Mouse (Mus musculus): ENCODE data around the gene Cyp2e1. TPM values are rescaled to one million over a fixed set of nuclear protein-coding genes. Genes with fewer than 3 reads are reported as not detected.
"Not testable (repeated sequence)": the region's sequence is repeated elsewhere in the genome, so short reads cannot be mapped to it uniquely, and the experiment has no call there.

Cyp2e1 gene
- not detected in 2 replicates for polyA plus RNA-seq (2015; fragmentation: Nextera tagmentation; extraction: Ambion mirVana)

- Histone ChIP-seq H3K27ac (replicated peaks) (no peak within 1 kb of the TSS), H3K36me3 (no peaks in the 10 kb centered on the region), H3K4me2 (no peak within 1 kb of the TSS), H3K9ac (no peak within 1 kb of the TSS), H3K27me3 (no peaks in the 10 kb centered on the region), H3K4me3 (no peak within 1 kb of the TSS), H3K4me1 (replicated peaks) (no peaks in the 10 kb centered on the region), H3K9me3 (no peaks in the 10 kb centered on the region)
- no peak for ATAC-seq (ENCODE audit: low FRiP score, low read depth)
- 89% methylated on average over 7 of the region's 7 CpGs for WGBS
Measured at GRCm38 (mm10) chr7:140763447-140764020, at the start of gene Cyp2e1. Gene Cyp2e1, plus strand, starts transcription at chr7:140763739.

- no peak for ATAC-seq (ENCODE audit: low FRiP score, low read depth)
- no peaks in the 10 kb centered on the region for H3K36me3 ChIP-seq
- no peaks in the 10 kb centered on the region for H3K4me1 ChIP-seq (replicated peaks)
- no peak overlapping the region for H3K4me3 ChIP-seq
- H3K9me3 ChIP-seq = no peaks in the 10 kb centered on the region
- no peaks in the 10 kb centered on the region for H3K27me3 ChIP-seq
- H3K27ac ChIP-seq (replicated peaks) = no peak overlapping the region
- H3K9ac ChIP-seq = no peak overlapping the region
- no peak overlapping the region for H3K4me2 ChIP-seq
- 87% methylated on average over 7 of the region's 7 CpGs for WGBS
Measured at GRCm38 (mm10) chr7:140717155-140718055, 46.1 kb upstream of the Cyp2e1 start.

GRCm38 (mm10) chr7:140721095-140721494 lies 42.4 kb upstream of the Cyp2e1 start:
- Histone ChIP-seq H3K36me3 (no peaks in the 10 kb centered on the region), H3K4me1 (replicated peaks) (no peaks in the 10 kb centered on the region), H3K4me3 (no peak overlapping the region), H3K9me3 (no peaks in the 10 kb centered on the region), H3K27me3 (no peaks in the 10 kb centered on the region), H3K27ac (replicated peaks) (no peak overlapping the region), H3K4me2 (no peak overlapping the region), H3K9ac (no peak overlapping the region)
- 87% methylated on average over 6 of the region's 6 CpGs for WGBS
- ATAC-seq (ENCODE audit: low FRiP score, low read depth) = no peak

DNA sequence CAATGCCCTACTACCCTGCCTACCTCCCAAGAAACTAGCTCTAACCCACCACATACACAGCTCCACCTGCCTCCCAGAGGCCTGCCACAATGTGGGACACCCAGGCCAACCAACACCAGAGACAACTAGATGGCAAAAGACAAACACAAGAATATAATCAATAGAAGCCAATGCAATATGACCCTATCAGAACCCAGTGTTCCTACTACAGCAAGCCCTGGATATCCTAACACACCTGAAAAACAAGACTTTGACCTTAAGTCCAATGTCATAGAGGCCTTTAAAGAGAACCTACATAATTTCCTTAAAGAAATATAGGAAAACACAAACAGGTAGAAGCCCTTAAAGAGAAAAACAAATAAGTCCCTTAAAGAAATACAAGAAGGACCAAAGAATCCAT lies 38.0 kb upstream of the Cyp2e1 start:
- no peaks in the 10 kb centered on the region for H3K36me3 ChIP-seq
- no peak for ATAC-seq (ENCODE audit: low FRiP score, low read depth)

DNA sequence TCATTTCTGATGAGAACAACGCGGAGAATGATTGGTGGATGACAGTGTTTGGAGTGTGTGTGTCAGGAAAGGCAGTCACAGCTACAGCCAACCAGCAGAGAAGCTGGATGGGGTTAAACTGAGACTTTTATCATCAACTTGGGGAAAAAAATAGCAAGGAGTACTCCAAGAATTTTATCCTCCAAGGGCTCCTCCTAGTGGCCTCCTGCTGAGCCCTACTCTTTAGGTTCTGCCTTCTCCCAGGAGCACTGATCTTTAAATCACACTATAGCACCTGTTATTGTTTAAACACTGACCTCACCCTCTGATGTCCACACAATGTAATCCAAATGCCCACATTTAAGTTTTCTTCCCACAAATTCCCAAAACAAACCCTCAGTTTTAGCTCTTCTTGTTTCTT lies 30.4 kb upstream of the Cyp2e1 start:
- Histone ChIP-seq H3K27me3 (no peaks in the 10 kb centered on the region), H3K4me3 (no peak overlapping the region), H3K27ac (replicated peaks) (no peak overlapping the region), H3K9me3 (0 out of 2 replicates have a peak, but pooled peaks cover 3% of the 10 kb centered on the region), H3K4me1 (replicated peaks) (no peaks in the 10 kb centered on the region), H3K9ac (no peak overlapping the region), H3K4me2 (no peak overlapping the region), H3K36me3 (no peaks in the 10 kb centered on the region)
- ATAC-seq (ENCODE audit: low FRiP score, low read depth) = no peak
- 85% methylated on average over 2 of the region's 2 CpGs for WGBS

More for the DNA sequence above, 38.0 kb upstream of the Cyp2e1 start:
- Histone ChIP-seq H3K27me3 (no peaks in the 10 kb centered on the region), H3K9ac (no peak overlapping the region), H3K9me3 (0 out of 2 replicates have a peak, but pooled peaks cover 13% of the 10 kb centered on the region), H3K4me1 (replicated peaks) (no peaks in the 10 kb centered on the region), H3K27ac (replicated peaks) (no peak overlapping the region), H3K4me3 (no peak overlapping the region), H3K4me2 (no peak overlapping the region)

GRCm38 (mm10) chr7:140747402-140747801 lies 16.1 kb upstream of the Cyp2e1 start:
- no peaks in the 10 kb centered on the region for H3K27me3 ChIP-seq
- no peak overlapping the region for H3K9ac ChIP-seq
- no peaks in the 10 kb centered on the region for H3K9me3 ChIP-seq
- no peak for ATAC-seq (ENCODE audit: low FRiP score, low read depth)
- H3K4me1 ChIP-seq (replicated peaks) = no peaks in the 10 kb centered on the region
- no peak overlapping the region for H3K4me2 ChIP-seq
- H3K36me3 ChIP-seq = no peaks in the 10 kb centered on the region
- 96% methylated on average over 3 of the region's 3 CpGs for WGBS
- H3K27ac ChIP-seq (replicated peaks) = no peak overlapping the region
- H3K4me3 ChIP-seq = no peak overlapping the region

DNA sequence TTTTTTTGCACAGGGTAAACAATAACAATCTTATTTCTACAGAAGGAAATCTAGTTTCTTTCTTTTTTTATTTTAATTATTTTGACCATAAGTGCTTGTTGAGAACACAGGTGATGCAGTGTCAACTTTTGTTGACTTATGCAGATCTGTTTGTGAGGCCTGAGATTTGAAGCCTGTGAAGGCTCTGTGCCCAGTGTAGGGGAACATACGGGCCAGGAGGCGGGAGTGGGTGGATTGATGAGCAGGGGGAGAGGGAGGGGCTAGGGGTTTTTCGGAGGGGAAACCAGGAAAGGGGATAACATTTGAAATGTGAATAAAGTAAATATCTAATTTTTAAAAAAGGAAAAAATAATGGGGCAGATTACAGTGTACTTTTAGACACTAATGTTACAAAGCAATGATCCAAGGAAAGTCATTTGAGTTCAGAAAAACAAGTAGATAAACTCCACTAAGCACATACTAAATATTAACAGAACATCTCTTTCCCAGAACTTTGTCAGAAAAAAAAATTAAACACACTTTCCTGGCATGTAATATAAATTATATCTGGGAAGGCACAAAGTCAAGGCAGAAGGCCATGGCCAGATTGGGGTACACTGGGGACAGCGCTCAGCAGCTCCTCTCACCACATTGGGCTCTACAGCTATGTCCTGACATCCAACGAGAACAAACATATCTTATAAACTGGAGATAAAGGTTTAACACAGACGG lies 15.3 kb upstream of the Cyp2e1 start:
- no peak overlapping the region for H3K27ac ChIP-seq (replicated peaks)
- no peak overlapping the region for H3K9ac ChIP-seq
- no peaks in the 10 kb centered on the region for H3K36me3 ChIP-seq
- no peaks in the 10 kb centered on the region for H3K27me3 ChIP-seq
- no peak overlapping the region for H3K4me3 ChIP-seq
- WGBS = 94% methylated on average over 6 of the region's 6 CpGs
- H3K4me1 ChIP-seq (replicated peaks) = no peaks in the 10 kb centered on the region
- H3K9me3 ChIP-seq = no peaks in the 10 kb centered on the region
- no peak overlapping the region for H3K4me2 ChIP-seq
- ATAC-seq (ENCODE audit: low FRiP score, low read depth) = no peak

DNA sequence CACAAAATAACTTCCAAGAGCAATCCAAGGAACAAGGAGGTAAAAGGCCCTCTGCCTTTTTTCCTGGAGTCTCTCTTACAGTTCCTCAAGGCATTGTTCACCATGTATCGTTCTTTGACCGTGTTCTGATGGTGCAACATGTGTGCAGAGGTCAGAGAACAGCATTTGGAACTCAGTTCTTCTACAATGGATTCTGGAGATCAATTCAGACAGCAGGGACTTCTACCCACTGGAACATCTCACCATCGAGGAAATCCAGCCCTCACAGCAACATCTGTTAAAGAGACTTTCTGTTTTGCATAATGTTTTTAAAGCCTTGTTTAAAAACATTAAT lies 14.7 kb upstream of the Cyp2e1 start:
- no peak overlapping the region for H3K4me3 ChIP-seq
- no peaks in the 10 kb centered on the region for H3K4me1 ChIP-seq (replicated peaks)
- WGBS = 87% methylated on average over 3 of the region's 3 CpGs
- no peak for ATAC-seq (ENCODE audit: low FRiP score, low read depth)
- H3K27me3 ChIP-seq = no peaks in the 10 kb centered on the region
- H3K27ac ChIP-seq (replicated peaks) = no peak overlapping the region
- H3K9me3 ChIP-seq = no peaks in the 10 kb centered on the region
- H3K36me3 ChIP-seq = no peaks in the 10 kb centered on the region
- no peak overlapping the region for H3K4me2 ChIP-seq
- H3K9ac ChIP-seq = no peak overlapping the region

DNA sequence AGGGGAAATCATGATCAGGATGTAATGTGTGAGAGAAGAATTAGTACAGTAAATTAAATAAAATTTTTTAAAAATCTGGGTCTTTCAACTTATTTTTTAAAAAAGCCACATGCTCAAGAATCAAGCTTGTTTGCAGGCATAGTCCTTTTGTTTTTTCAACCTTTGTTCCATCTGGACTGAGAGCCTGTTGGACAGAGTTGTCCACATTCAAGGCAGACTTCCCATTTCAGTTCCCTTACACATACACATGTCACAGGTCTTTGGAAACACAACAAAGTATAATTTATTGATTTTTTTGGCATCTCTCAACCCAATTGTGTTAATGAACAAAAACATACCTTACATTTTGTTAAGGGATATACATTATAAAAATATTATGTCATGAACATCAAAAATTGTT lies 9.0 kb upstream of the Cyp2e1 start:
- Histone ChIP-seq H3K27ac (replicated peaks) (no peak overlapping the region), H3K4me3 (no peak overlapping the region), H3K4me1 (replicated peaks) (no peaks in the 10 kb centered on the region), H3K36me3 (no peaks in the 10 kb centered on the region), H3K9me3 (no peaks in the 10 kb centered on the region; the same call in 1 of the 2 replicates), H3K9ac (no peak overlapping the region), H3K27me3 (no peaks in the 10 kb centered on the region), H3K4me2 (no peak overlapping the region)
- no peak for ATAC-seq (ENCODE audit: low FRiP score, low read depth)

- H3K4me3 ChIP-seq = no peak overlapping the region
- no peak overlapping the region for H3K4me2 ChIP-seq
- no peak for ATAC-seq (ENCODE audit: low FRiP score, low read depth)
- H3K4me1 ChIP-seq (replicated peaks) = no peaks in the 10 kb centered on the region
- H3K27me3 ChIP-seq = no peaks in the 10 kb centered on the region
- 83% methylated on average over 4 of the region's 4 CpGs for WGBS
- H3K9ac ChIP-seq = no peak overlapping the region
- no peaks in the 10 kb centered on the region; the same call in 1 of the 2 replicates for H3K9me3 ChIP-seq
- no peak overlapping the region for H3K27ac ChIP-seq (replicated peaks)
- no peaks in the 10 kb centered on the region for H3K36me3 ChIP-seq
Measured at GRCm38 (mm10) chr7:140756151-140756854, 7.2 kb upstream of the Cyp2e1 start.

- Histone ChIP-seq H3K4me3 (no peak overlapping the region), H3K4me2 (no peak overlapping the region), H3K9me3 (no peaks in the 10 kb centered on the region), H3K36me3 (no peaks in the 10 kb centered on the region), H3K4me1 (replicated peaks) (no peaks in the 10 kb centered on the region), H3K27me3 (no peaks in the 10 kb centered on the region), H3K27ac (replicated peaks) (no peak overlapping the region), H3K9ac (no peak overlapping the region)
- no peak for ATAC-seq (ENCODE audit: low FRiP score, low read depth)
Measured at GRCm38 (mm10) chr7:140760647-140761046, 2.9 kb upstream of the Cyp2e1 start.

- not testable (repeated sequence) for H3K27ac ChIP-seq (replicated peaks); H3K4me3 ChIP-seq; H3K9ac ChIP-seq; H3K4me2 ChIP-seq; H3K9me3 ChIP-seq; H3K27me3 ChIP-seq; H3K36me3 ChIP-seq; ATAC-seq (ENCODE audit: low FRiP score, low read depth); H3K4me1 ChIP-seq (replicated peaks)
- WGBS = 65% methylated on average over 1 of the region's 1 CpGs
Measured at GRCm38 (mm10) chr7:140765391-140765790, 1.9 kb downstream of the Cyp2e1 start.

All from hindbrain, embryonic 15.5 days (tissue).